Mouse (Mus musculus) stomach, adult 2 months (tissue): ENCODE data around the gene Myh11. TPM values are rescaled to one million over a fixed set of nuclear protein-coding genes. Genes with fewer than 3 reads are reported as not detected.

Experiments used
- polyA plus RNA-seq: library from polyadenylated mRNA; depleted of rRNA; stranded (reverse); fragments of >200 nt; gene quantifications from 2 replicates; pipeline ENCODE4 v1.2.3, GENCODE M21; 2012; rRNA removed

The Myh11 gene
- polyA plus RNA-seq, result 25.7 and 50.1 TPM in 2 replicates

GRCm38 (mm10) chr16:14291223-14291622 lies at the start of gene Myh11:
Myh11 (minus strand) TSS chr16:14291372.

GRCm38 (mm10) chr16:14316884-14317876 lies 26.0 kb upstream of the Myh11 start, which contains the start of gene Fopnl:
Fopnl (minus strand) TSS chr16:14317405.

GRCm38 (mm10) chr16:14162988-14163416 lies 128.2 kb downstream of the Myh11 start, which contains the start of the genes Nde1 and Marf1:
Nde1 (plus strand) TSS chr16:14163275.
Marf1 (minus strand) TSS chr16:14163351.

Other genes with a start within 250 kb of the Myh11 start
- 11.1 and 13.9 TPM in 2 replicates for gene Nde1, start 128.1 kb downstream of the Myh11 start, polyA plus RNA-seq
- 1.8 and 2.8 TPM in 2 replicates for gene Marf1, start 128.0 kb downstream of the Myh11 start, polyA plus RNA-seq
- 14.8 and 17.1 TPM in 2 replicates for gene Fopnl, start 26.0 kb upstream of the Myh11 start, polyA plus RNA-seq
- 22.0 and 22.2 TPM in 2 replicates for gene Abcc1, start 70.2 kb upstream of the Myh11 start, polyA plus RNA-seq